Mouse (Mus musculus) spleen, embryonic (tissue): ENCODE data around the gene Olfr633.
"Not testable (repeated sequence)": the region's sequence is repeated elsewhere in the genome, so short reads cannot be mapped to it uniquely, and the experiment has no call there.

ENCODE experiments used
- CTCF ChIA-PET: fragments of 350-600 bp; sonication (Branson Sonifier 250); formaldehyde crosslinking; loops from one replicate; lab custom pipeline; 2022; lab: Charles Lee

Gene Olfr633

GRCm38 (mm10) chr7:103944137-103944536 lies at the start of gene Olfr633:
Gene Olfr633 (plus strand): TSS chr7:103944437.
- CTCF ChIA-PET: interaction anchor here (0.8 kb wide), 1 partner anchor 232 kb away, joined by 4 read pairs; no protein-coding TSS in a partner anchor

GRCm38 (mm10) chr7:103903187-103903586 lies 41.0 kb upstream of the Olfr633 start, which contains the start of gene Olfr65:
Gene Olfr65 (plus strand): TSS chr7:103903487.
- CTCF ChIA-PET: no interaction called here

GRCm38 (mm10) chr7:103910047-103910446 lies 34.2 kb upstream of the Olfr633 start:
- CTCF ChIA-PET: no interaction called here

- CTCF ChIA-PET: no interaction called here
Observed at GRCm38 (mm10) chr7:103912969-103913511, 31.2 kb upstream of the Olfr633 start.

- CTCF ChIA-PET: interaction anchor here (0.6 kb wide), 1 partner anchor 77 kb away, joined by 3 read pairs; no protein-coding TSS in a partner anchor
Observed at GRCm38 (mm10) chr7:103915338-103915737, 28.9 kb upstream of the Olfr633 start.

GRCm38 (mm10) chr7:103928525-103928924 lies 15.7 kb upstream of the Olfr633 start, which contains the start of gene Olfr631:
Gene Olfr631 (plus strand): TSS chr7:103928825.
- CTCF ChIA-PET: no interaction called here

- CTCF ChIA-PET: no interaction called here
Observed at GRCm38 (mm10) chr7:103934264-103934663, 10.0 kb upstream of the Olfr633 start, which contains the start of gene Olfr632. Gene Olfr632 (plus strand): TSS chr7:103934347.

GRCm38 (mm10) chr7:103942730-103943129 lies 1.5 kb upstream of the Olfr633 start:
- CTCF ChIA-PET: no interaction called here

- CTCF ChIA-PET: not testable (repeated sequence)
Observed at GRCm38 (mm10) chr7:103966873-103967272, 22.6 kb downstream of the Olfr633 start.

GRCm38 (mm10) chr7:103970852-103971251 lies 26.6 kb downstream of the Olfr633 start, which contains the start of gene Olfr635:
Gene Olfr635 (plus strand): TSS chr7:103971152.
- CTCF ChIA-PET: no interaction called here

- CTCF ChIA-PET: no interaction called here
Observed at GRCm38 (mm10) chr7:103971782-103972181, 27.5 kb downstream of the Olfr633 start.

GRCm38 (mm10) chr7:103998446-103998845 lies 54.2 kb downstream of the Olfr633 start, which contains the start of gene Olfr638:
Gene Olfr638 (plus strand): TSS chr7:103998746.
- CTCF ChIA-PET: no interaction called here
